Mouse (Mus musculus): ENCODE data around the gene Trnt1. TPM values are rescaled to one million over a fixed set of nuclear protein-coding genes. Genes with fewer than 3 reads are reported as not detected.

Gene Trnt1
- polyA plus RNA-seq (2014; fragmentation: Illumina TruSeq; extraction: RNeasy Lipid Tissue Mini Kit (QIAGEN cat#74804); ENCODE audit: low replicate concordance): 72.1 TPM

GRCm38 (mm10) chr6:106768640-106769289 is at the start of gene Trnt1:
Trnt1 (plus strand) TSS chr6:106769120.

GRCm38 (mm10) chr6:106748887-106749388 is 20.0 kb upstream of the Trnt1 start, which contains the start of gene Il5ra:
Il5ra (minus strand) TSS chr6:106749037.

GRCm38 (mm10) chr6:106799333-106800226 is 30.7 kb downstream of the Trnt1 start, which contains the start of gene Crbn:
Crbn (minus strand) TSS chr6:106800077.

Other genes starting within 250 kb of the Trnt1 start
- 1.2 TPM for gene Il5ra, start 20.1 kb upstream of the Trnt1 start, polyA plus RNA-seq (2014; fragmentation: Illumina TruSeq; extraction: RNeasy Lipid Tissue Mini Kit (QIAGEN cat#74804); ENCODE audit: low replicate concordance)
- gene Crbn, start 31.0 kb downstream of the Trnt1 start, polyA plus RNA-seq (2014; fragmentation: Illumina TruSeq; extraction: RNeasy Lipid Tissue Mini Kit (QIAGEN cat#74804); ENCODE audit: low replicate concordance): 107 TPM

Data from small intestine, adult 10 weeks (tissue).